Comparison of ENCODE assay signal across 8 mouse cellular contexts in the genomic region with DNA sequence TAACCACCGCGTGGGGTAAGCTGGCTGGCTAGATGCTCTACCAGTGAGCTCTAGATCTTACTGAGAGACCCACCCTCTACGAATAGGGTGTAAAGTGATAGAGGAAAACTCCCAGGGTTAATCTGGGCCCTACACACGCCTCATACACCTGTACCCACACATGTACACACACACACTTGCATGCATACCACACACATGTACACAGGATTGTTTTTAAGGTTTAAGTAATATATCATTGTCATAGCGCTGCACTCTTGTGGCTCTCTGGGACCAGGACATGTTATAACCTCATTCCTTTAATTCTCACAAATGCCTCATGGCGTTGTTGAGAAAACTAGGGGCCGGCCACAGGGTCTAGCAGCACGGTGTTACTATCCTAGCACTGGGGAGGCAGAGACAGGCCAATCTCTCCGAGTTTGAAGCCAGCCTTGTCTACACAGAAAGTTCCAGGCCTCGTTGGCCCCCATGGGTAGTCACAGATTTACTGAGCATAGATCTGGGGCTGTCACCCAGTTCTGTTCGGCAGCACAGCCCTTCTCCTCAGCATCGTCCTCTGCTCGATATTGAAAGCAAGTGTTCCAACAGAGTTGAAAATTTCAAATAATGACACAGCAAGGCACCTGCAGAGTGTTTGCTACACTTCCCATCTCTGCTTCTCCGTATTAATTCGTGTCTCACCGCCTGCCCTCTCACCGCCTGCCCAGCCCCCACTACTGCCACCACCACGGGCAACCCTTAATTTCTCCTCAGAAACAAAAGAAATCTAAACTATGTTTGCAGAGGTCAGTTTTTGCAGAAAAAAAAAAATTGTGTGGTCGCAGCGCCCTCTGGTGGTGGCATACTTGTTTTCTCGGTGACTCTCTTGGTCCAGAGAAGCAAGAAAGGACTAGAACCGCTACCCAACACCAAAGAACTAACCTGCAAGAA. TPM values are rescaled to one million over a fixed set of nuclear protein-coding genes. Genes with fewer than 3 reads are reported as not detected.
DNase-seq lines count a peak whose midpoint lies in the region; ATAC-seq and TF ChIP-seq lines count a peak whose summit lies in the region.

No protein-coding gene starts in this region.

- H3K27ac ChIP-seq in heart, adult 2 months = peak overlapping the region; percentile 30; the same call in 1 of the 2 replicates
- no peak overlapping the region for H3K27ac ChIP-seq in forebrain, embryonic 15.5 days (replicated peaks)

- H3K79me2 ChIP-seq in heart, adult 2 months (replicated peaks; ENCODE audit: control insufficient read depth, insufficient read depth, low read length) = no peaks in the 10 kb centered on the region

- TF ChIP-seq CTCF in heart, adult 2 months (IDR thresholded peaks at IDR 0.05) = peak; percentile 85

- 0 out of 2 replicates have a peak, but pooled peaks have one; percentile 31 for TF ChIP-seq EP300 in heart, adult 2 months (IDR thresholded peaks at IDR 0.05; ENCODE audit: insufficient read depth, low read depth, low read length)

- TF ChIP-seq POLR2A in heart, adult 2 months (IDR thresholded peaks at IDR 0.05; ENCODE audit: insufficient read depth, low read depth, low read length) = no peak

- H3K4me1 ChIP-seq in heart, adult 2 months (ENCODE audit: control insufficient read depth, insufficient read depth, low read length) = peaks cover 3% of the 10 kb centered on the region; the same call in 1 of the 2 replicates
- H3K4me1 ChIP-seq in forebrain, embryonic 15.5 days = peaks cover 9% of the 10 kb centered on the region

- peak; percentile 52 to 80 for DNase-seq in heart, adult 2 months
- DNase-seq in heart, postnatal 25 days (ENCODE audit: low spot score) = no peak
- peak; percentile 33 for DNase-seq in c-Kit-positive CD71-positive TER-119-negative erythroid progenitor cells, embryonic 14.5 days (ENCODE audit: low read depth)
- DNase-seq in layer of hippocampus, postnatal 10 days (ENCODE audit: low spot score in 2 of 2) = peak; percentile 79 to 82
- peak; percentile 55 to 75 for DNase-seq in lung, postnatal 4 days
- DNase-seq in right cerebral cortex, postnatal 14 days = peak; percentile 73

- peak overlapping the region; percentile 35; the same call in 1 of the 2 replicates for H3K9ac ChIP-seq in heart, adult 2 months (ENCODE audit: low read depth, low read length)
- H3K9ac ChIP-seq in forebrain, embryonic 15.5 days (replicated peaks) = no peak overlapping the region

- no peaks in the 10 kb centered on the region for H3K9me3 ChIP-seq in forebrain, embryonic 15.5 days

- no peaks in the 10 kb centered on the region for H3K27me3 ChIP-seq in heart, adult 2 months (ENCODE audit: control insufficient read depth, insufficient read depth, low read length)
- H3K27me3 ChIP-seq in forebrain, embryonic 15.5 days = no peaks in the 10 kb centered on the region

- intact Hi-C loops in heart, adult 2 months (cut with DNase I) = loop anchor here (1.0 to 10.0 kb wide), 6 partner anchors 47 to 543 kb away; partner anchors contain the start of genes Ccn1 and Ddah1
- intact Hi-C loops in heart, postnatal 25 days (cut with DNase I) = loop anchor here (1.0 to 5.0 kb wide), 5 partner anchors 50 to 498 kb away; partner anchors contain the start of gene Ccn1

- H3K36me3 ChIP-seq in heart, adult 2 months (ENCODE audit: control insufficient read depth, insufficient read depth, low read length) = no peaks in the 10 kb centered on the region
- no peaks in the 10 kb centered on the region for H3K36me3 ChIP-seq in forebrain, embryonic 15.5 days

- peak; percentile 65 for ATAC-seq in forebrain, embryonic 15.5 days (replicated peaks)
- ATAC-seq in hematopoietic stem cell, adult 5-6 weeks (replicated peaks in 1 of 2; ENCODE audit: insufficient read depth in 1 of 2, low FRiP score in 2 of 2, low TSS enrichment in 1 of 2, low read depth in 1 of 2, poor library complexity in 2 of 2, severe bottlenecking in 2 of 2) = peak; percentile 17 to 58; a peak in 2 of 4 replicates

- no peak overlapping the region for H3K4me3 ChIP-seq in heart, adult 2 months
- H3K4me3 ChIP-seq in forebrain, embryonic 15.5 days = no peak overlapping the region

- H3K4me2 ChIP-seq in forebrain, embryonic 15.5 days (replicated peaks) = peak overlapping the region; percentile 9; the same call in 1 of the 2 replicates

- 43% methylated on average over 22 of the region's 22 CpGs for WGBS in heart, adult 2 months
- 46% methylated on average over 22 of the region's 22 CpGs for WGBS in forebrain, embryonic 15.5 days

RNA-seq across cellular contexts. Expression of gene Bcl10, which starts 17.5 kb away (rescaled TPM):
- total RNA-seq in heart, adult 2 months (2021) = 10 to 100 TPM; 17.7 to 19.3 TPM
- polyA plus RNA-seq in heart, adult 2 months (2012; rRNA removed) = 11.0 and 14.0 TPM in 2 replicates
- 10 to 100 TPM; 18.1 to 20.4 TPM for total RNA-seq in heart, postnatal 25 days (2021)
- polyA plus RNA-seq in forebrain, embryonic 15.5 days (2015; fragmentation: Nextera tagmentation; extraction: Ambion mirVana) = 41.3 and 42.4 TPM in 2 replicates
- total RNA-seq in hematopoietic stem cell, adult 5-6 weeks (2017) = 56.9 and 62.3 TPM in 2 replicates
- 10 to 100 TPM; 16.8 to 17.5 TPM for total RNA-seq in layer of hippocampus, postnatal 10 days (2021)

RNA-seq across cellular contexts. Expression of gene 2410004B18Rik, which starts 32.7 kb away (rescaled TPM):
- 10 to 100 TPM; 17.9 to 20.8 TPM for total RNA-seq in heart, adult 2 months (2021)
- 9.0 and 9.2 TPM in 2 replicates for polyA plus RNA-seq in heart, adult 2 months (2012; rRNA removed)
- total RNA-seq in heart, postnatal 25 days (2021) = 10 to 100 TPM; 16.8 to 18.1 TPM
- polyA plus RNA-seq in forebrain, embryonic 15.5 days (2015; fragmentation: Nextera tagmentation; extraction: Ambion mirVana) = 71.1 and 80.1 TPM in 2 replicates
- total RNA-seq in hematopoietic stem cell, adult 5-6 weeks (2017) = 16.6 and 39.2 TPM in 2 replicates
- 10 to 100 TPM; 35.8 to 44.8 TPM for total RNA-seq in layer of hippocampus, postnatal 10 days (2021)
